Mouse (Mus musculus) thymus, postnatal 10 days (tissue): ENCODE results near the gene Cxcr6.

Experiments used
- DNase-seq, 2 experiments: peaks; one replicate each; pipeline ENCODE4 v3.0.0; 2021; ENCODE audit warnings: low spot score in 2 of 2

Cxcr6 gene

DNA sequence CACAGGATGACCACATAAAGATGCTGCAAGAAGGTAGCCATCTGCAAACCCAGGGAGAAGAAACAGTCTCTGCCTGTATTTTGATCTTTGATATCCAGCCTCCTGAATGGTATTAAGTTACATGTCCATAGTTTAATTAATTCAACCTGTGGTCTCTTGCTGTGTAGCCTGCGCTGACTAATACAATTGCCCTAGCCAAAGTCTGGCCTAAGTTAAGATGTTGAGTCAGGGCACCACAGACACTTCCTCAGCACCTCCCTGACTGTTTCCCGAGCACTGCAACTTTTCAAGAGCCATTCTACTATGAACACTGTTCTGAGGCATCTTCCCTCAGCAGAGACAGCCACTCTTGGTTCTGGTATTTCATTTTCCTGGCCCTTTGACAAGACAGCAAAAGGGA, 12.3 kb downstream of the Cxcr6 start:
- DNase-seq: no peak

- no peak for DNase-seq
These were observed 20.4 kb downstream of the Cxcr6 start for GRCm38 (mm10) chr9:123826631-123827030.

- DNase-seq: no peak
These were observed 22.6 kb downstream of the Cxcr6 start for GRCm38 (mm10) chr9:123828916-123829315.

- DNase-seq: no peak
These were observed 29.6 kb downstream of the Cxcr6 start for GRCm38 (mm10) chr9:123835851-123836250.

DNA sequence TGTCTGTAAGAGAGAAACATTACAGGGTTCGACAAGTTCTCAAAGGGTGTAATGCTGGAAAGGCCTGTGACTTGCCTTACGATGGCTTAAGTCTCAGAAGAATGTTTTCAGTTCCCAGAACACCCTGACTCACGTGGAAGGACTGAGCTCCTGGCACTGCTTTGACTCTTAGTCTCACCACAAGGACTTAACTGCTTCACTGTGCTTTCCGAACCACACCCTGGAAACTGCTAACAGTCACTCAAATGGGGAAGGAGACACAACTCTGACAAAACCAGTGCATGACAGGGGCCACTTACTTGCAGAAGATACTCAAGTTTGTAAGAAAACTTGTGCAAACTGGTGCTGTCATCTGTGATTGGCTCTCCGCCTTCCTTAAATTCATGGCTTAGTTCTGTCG, 34.0 kb downstream of the Cxcr6 start:
- no peak for DNase-seq

DNA sequence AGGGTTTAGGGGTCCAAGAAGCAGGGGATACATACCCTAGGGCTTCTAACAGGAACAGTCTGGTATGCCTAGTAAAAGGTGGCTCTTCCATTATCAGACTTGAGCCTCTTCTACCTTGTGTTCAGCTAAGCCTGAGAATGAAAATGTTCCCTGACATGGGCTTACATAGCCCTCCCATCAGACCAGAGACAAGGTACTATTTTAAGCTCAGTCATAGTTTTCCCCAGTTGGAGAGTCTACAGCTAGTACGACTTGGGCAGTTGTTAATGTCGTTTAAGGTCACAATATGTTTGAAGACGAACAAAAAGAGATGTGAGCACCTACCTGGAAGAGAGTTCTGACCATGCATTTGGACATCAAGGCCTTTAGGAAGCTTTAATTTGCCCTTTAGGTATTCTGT, 38.2 kb downstream of the Cxcr6 start:
- no peak for DNase-seq

DNA sequence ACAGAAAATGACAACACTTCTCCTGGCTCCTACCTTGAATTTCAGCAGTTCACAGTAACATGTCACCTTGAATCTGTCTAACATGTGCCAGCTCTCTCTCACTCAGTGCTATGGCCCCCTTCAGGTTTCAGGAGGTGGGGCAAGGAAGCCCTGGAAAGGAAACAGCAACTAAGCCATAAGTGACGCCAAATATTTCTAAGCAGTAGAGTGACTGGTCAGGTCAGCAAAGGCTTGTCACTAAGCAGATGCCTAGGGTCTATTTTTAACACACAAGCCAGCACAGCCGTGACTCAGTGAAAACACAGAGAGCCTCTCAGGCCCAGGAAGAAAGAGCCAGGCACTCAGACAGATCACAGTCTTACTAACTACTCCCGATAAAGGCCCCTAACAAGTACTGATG, 38.8 kb downstream of the Cxcr6 start:
- peak in 1 of 2 experiments; percentile 14 for DNase-seq

DNA sequence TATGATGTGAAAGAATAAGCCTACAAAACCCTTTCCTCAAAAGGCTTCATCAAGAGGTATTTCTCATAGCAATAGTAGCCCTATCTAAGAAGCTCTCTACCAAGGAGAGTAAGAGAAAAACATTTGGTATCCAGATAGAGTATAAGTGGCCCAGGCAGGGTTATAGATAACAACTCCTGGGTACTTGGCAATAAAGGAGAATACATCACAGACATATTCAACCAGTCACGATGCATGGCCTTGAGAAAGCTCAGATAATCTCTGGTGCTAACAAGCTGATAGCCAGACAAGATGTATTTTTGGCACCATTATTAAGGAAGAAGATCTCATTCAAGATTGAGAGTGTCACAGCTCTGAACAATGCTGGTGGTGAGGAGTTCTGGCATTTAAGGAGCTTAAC, 40.2 kb downstream of the Cxcr6 start:
- DNase-seq: no peak

DNA sequence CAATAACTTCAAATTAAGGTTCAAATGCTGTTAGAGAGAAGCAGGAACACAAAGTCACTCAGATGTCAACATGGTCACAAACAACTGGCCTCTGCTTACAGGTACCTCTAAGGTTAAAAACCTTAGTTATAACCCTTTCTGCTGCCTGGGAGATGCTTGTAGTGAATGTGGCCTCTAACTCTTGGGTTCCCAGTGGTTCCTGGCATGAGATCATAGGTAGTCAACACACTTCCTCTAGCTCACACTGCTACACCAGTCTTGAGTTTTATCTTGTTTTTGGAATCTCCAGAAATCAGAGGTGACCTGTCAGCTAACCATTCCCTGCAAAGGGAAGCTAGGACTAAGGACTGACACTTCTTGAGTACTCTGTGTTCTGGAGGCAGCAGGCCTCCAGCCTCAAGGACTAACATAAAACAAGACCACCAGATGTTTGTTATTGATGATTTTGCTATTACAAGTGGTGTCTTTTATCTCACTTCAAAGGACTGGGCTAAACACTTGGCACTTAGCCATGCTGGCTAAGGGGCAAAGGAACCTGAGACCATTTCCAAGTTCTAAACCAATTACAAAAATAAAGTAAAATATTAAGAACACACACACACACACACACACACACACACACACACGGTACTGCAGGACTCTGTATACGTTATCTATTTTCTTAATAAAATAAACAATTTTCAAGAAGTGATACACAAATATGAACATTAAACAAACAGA, 43.9 kb downstream of the Cxcr6 start:
- DNase-seq: no peak

- DNase-seq: peak; percentile 58 to 61
These were observed 44.4 kb downstream of the Cxcr6 start for GRCm38 (mm10) chr9:123850705-123851061.

DNA sequence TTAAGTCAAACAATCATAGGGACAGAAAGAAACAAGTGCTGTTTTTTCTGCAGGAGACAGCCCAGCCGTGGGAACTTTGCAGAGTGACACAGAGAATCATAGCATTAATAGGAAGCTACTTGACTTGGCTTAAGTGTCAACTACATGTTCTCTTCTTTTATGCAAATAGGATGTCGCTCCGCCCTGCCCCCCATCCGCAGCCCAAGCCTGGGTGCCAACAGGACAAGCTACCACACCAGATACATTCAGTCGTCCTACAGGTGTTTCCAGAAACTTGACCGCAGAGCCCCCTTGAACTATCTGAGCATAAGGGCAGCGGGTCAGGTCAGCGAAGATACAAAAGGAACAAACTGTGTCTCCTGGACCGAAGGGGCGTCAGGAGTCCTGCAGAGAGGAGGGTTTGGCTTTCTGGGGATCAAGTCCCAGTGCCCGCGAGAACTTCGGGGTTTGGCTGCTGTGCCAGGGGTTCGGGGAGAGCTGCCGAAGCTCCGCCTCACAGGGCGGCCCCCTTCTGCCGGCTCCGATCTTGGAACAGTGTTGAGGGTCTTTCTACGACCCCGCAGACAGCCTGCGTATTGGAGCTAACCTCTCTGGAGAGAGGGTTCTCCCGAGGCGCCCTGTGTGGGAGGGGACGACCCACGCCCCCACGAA, 44.9 kb downstream of the Cxcr6 start:
- peak; percentile 71 to 75 for DNase-seq

DNA sequence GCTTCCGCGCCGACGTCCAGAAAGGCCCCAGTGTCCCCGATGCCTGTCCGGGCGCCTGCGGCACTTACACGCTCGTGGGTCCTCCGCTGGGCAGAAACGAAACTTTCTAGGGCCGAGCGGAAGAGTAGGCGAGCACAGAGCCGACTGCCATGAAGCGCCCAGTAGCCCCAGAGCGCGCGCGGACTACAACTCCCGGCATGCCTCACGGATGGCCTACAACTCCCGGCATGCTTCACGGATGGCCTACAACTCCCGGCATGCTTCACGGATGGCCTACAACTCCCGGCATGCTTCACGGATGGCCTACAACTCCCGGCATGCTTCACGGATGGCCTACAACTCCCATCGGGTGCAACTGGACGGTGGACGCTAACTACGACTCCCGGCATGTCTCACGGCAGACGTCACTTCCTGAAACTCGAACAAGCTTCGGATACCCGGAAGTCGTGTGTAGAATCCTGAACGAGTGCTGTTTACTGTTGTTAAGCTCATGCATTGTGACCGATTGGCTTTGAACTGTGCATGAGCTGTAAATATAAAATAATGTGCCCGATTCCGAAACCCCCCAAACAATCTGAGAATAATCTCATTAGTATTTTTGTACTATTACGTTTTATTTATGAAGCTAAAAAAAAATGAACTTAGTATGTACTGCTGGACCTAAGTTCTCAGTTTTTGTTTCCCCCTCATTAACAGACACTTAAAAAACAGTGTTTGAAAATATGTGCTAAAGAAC, 45.6 kb downstream of the Cxcr6 start, which contains the start of gene Fyco1:
TSS of gene Fyco1 (minus strand) at position 187 of the 736 bp plus-strand sequence.
- peak; percentile 90 to 94 for DNase-seq

- no peak for DNase-seq
These were observed 46.4 kb downstream of the Cxcr6 start for GRCm38 (mm10) chr9:123852449-123853390.

GRCm38 (mm10) chr9:123856836-123857235, 50.6 kb downstream of the Cxcr6 start:
- no peak for DNase-seq
